Mouse (Mus musculus) limb, embryonic 10.5 days (tissue): ENCODE results near the gene Ankrd33. TPM values are rescaled to one million over a fixed set of nuclear protein-coding genes. Genes with fewer than 3 reads are reported as not detected.

ENCODE experiments used
- DNase-seq: peaks from one replicate; pipeline ENCODE4 v3.0.0-alpha.2; 2017; ENCODE audit warnings: low spot score
- H3K27ac ChIP-seq: fragments of 300-500 bp; sonication (generic); 2 replicates; pipeline ENCODE4 v1.5.1; 2016; ENCODE audit warnings: mild to moderate bottlenecking
- H3K27me3 ChIP-seq: fragments of 300-500 bp; sonication (generic); 2 replicates; pipeline ENCODE4 v1.6.1; 2016; ENCODE audit warnings: low read depth, mild to moderate bottlenecking; ENCODE audit not compliant: poor library complexity, severe bottlenecking
- H3K36me3 ChIP-seq: fragments of 300-500 bp; sonication (generic); 2 replicates; pipeline ENCODE4 v1.6.1; 2016; ENCODE audit warnings: mild to moderate bottlenecking, moderate library complexity
- H3K4me1 ChIP-seq: fragments of 300-500 bp; sonication (generic); 2 replicates; pipeline ENCODE4 v1.6.1; 2016
- H3K4me3 ChIP-seq: fragments of 300-500 bp; sonication (generic); 2 replicates; pipeline ENCODE4 v1.5.1; 2016; ENCODE audit warnings: mild to moderate bottlenecking, moderate library complexity
- H3K9me3 ChIP-seq: fragments of 300-500 bp; sonication (generic); replicated peaks from 2 replicates; pipeline ENCODE4 v1.6.1; 2016; ENCODE audit warnings: mild to moderate bottlenecking
- WGBS: fragments of 180-500 bp; shearing (Covaris S2); methylation state at CpG from one replicate; pipeline ENCODE4 v1.1.7; 2016; 5-methylcytosine and 5-hydroxymethylcytosine counted together
- polyA plus RNA-seq: library from polyadenylated mRNA; unstranded; fragments of >200 nt; fragmentation: Nextera tagmentation; extraction: Ambion mirVana; gene quantifications from 2 replicates; pipeline ENCODE4 v1.2.1, GENCODE M21; 2016

The Ankrd33 gene
- polyA plus RNA-seq, 1 experiment from 2014 or later: not detected

GRCm38 (mm10) chr15:101118399-101119125 lies 3.0 kb downstream of the Ankrd33 start:
- WGBS: 64% methylated on average over 14 of the region's 14 CpGs
- H3K4me3 ChIP-seq: no peak overlapping the region
- DNase-seq: no peak

GRCm38 (mm10) chr15:101121411-101122289 lies 6.1 kb downstream of the Ankrd33 start:
- H3K36me3 ChIP-seq: no peaks in the 10 kb centered on the region
- H3K9me3 ChIP-seq: no peaks in the 10 kb centered on the region
- WGBS: 68% methylated on average over 9 of the region's 9 CpGs
- H3K4me1 ChIP-seq: peaks cover 19% of the 10 kb centered on the region
- H3K27ac ChIP-seq: no peak overlapping the region
- no peak overlapping the region for H3K4me3 ChIP-seq
- DNase-seq: no peak
- H3K27me3 ChIP-seq: peaks cover 13% of the 10 kb centered on the region

More at GRCm38 (mm10) chr15:101118399-101119125, 3.0 kb downstream of the Ankrd33 start:
- Histone ChIP-seq H3K36me3 (no peaks in the 10 kb centered on the region), H3K27ac (0 out of 2 replicates have a peak overlapping the region, but pooled peaks have one; percentile 32), H3K9me3 (no peaks in the 10 kb centered on the region), H3K4me1 (peaks cover 28% of the 10 kb centered on the region), H3K27me3 (0 out of 2 replicates have a peak, but pooled peaks cover 6% of the 10 kb centered on the region)

- Histone ChIP-seq H3K9me3 (no peaks in the 10 kb centered on the region), H3K27me3 (peaks cover 19% of the 10 kb centered on the region), H3K4me1 (peaks cover 19% of the 10 kb centered on the region), H3K4me3 (no peak overlapping the region), H3K36me3 (no peaks in the 10 kb centered on the region), H3K27ac (no peak overlapping the region)
- WGBS: 20% methylated on average over 2 of the region's 2 CpGs
- DNase-seq: no peak
Observed at GRCm38 (mm10) chr15:101122290-101122589, 6.7 kb downstream of the Ankrd33 start.

GRCm38 (mm10) chr15:101123202-101123601 lies 7.6 kb downstream of the Ankrd33 start:
- no peak overlapping the region for H3K4me3 ChIP-seq
- H3K9me3 ChIP-seq: no peaks in the 10 kb centered on the region
- WGBS: 67% methylated on average over 4 of the region's 4 CpGs
- H3K36me3 ChIP-seq: no peaks in the 10 kb centered on the region
- peak overlapping the region; percentile 44; the same call in 1 of the 2 replicates for H3K27ac ChIP-seq
- peaks cover 26% of the 10 kb centered on the region for H3K4me1 ChIP-seq
- H3K27me3 ChIP-seq: peaks cover 29% of the 10 kb centered on the region
- no peak for DNase-seq

GRCm38 (mm10) chr15:101125561-101125960 lies 10.0 kb downstream of the Ankrd33 start:
- no peak for DNase-seq
- Histone ChIP-seq H3K36me3 (no peaks in the 10 kb centered on the region), H3K4me3 (no peak overlapping the region), H3K4me1 (peaks cover 33% of the 10 kb centered on the region), H3K27me3 (peaks cover 45% of the 10 kb centered on the region), H3K27ac (no peak overlapping the region), H3K9me3 (no peaks in the 10 kb centered on the region)
- WGBS: 88% methylated on average over 6 of the region's 6 CpGs

- peaks cover 60% of the 10 kb centered on the region for H3K27me3 ChIP-seq
- H3K4me1 ChIP-seq: peaks cover 40% of the 10 kb centered on the region
- no peaks in the 10 kb centered on the region for H3K36me3 ChIP-seq
- H3K9me3 ChIP-seq: no peaks in the 10 kb centered on the region
- whole genome bisulfite sequencing: 83% methylated on average over 12 of the region's 12 CpGs
- no peak overlapping the region for H3K27ac ChIP-seq
- no peak overlapping the region for H3K4me3 ChIP-seq
- no peak for DNase-seq
Observed at GRCm38 (mm10) chr15:101126876-101127544, 11.5 kb downstream of the Ankrd33 start.

GRCm38 (mm10) chr15:101128181-101129089 lies 12.9 kb downstream of the Ankrd33 start, which contains the start of gene Acvrl1:
Gene Acvrl1 (plus strand): TSS chr15:101128522.
- H3K27ac ChIP-seq: peak within 1 kb of the TSS; percentile 78
- peak; percentile 61 for DNase-seq
- peak within 1 kb of the TSS; percentile 47 for H3K4me3 ChIP-seq

GRCm38 (mm10) chr15:101129412-101129811 lies 13.9 kb downstream of the Ankrd33 start:
- DNase-seq: no peak
- peak overlapping the region; percentile 47 for H3K4me3 ChIP-seq
- H3K9me3 ChIP-seq: no peaks in the 10 kb centered on the region
- peaks cover 67% of the 10 kb centered on the region for H3K27me3 ChIP-seq
- peaks cover 54% of the 10 kb centered on the region for H3K4me1 ChIP-seq
- H3K36me3 ChIP-seq: no peaks in the 10 kb centered on the region
- WGBS: 25% methylated on average over 5 of the region's 5 CpGs
- H3K27ac ChIP-seq: peak overlapping the region; percentile 78; the same call in 1 of the 2 replicates

More at GRCm38 (mm10) chr15:101128181-101129089, 12.9 kb downstream of the Ankrd33 start, which contains the start of gene Acvrl1:
- Histone ChIP-seq H3K36me3 (no peaks in the 10 kb centered on the region), H3K4me1 (peaks cover 44% of the 10 kb centered on the region), H3K9me3 (no peaks in the 10 kb centered on the region), H3K27me3 (peaks cover 67% of the 10 kb centered on the region)
- 4% methylated on average over 46 of the region's 46 CpGs for WGBS

GRCm38 (mm10) chr15:101131498-101131897 lies 15.9 kb downstream of the Ankrd33 start:
- Histone ChIP-seq H3K9me3 (no peaks in the 10 kb centered on the region), H3K27ac (peak overlapping the region; percentile 42), H3K27me3 (peaks cover 61% of the 10 kb centered on the region), H3K4me3 (no peak overlapping the region), H3K36me3 (no peaks in the 10 kb centered on the region), H3K4me1 (peaks cover 67% of the 10 kb centered on the region)
- WGBS: 36% methylated on average over 11 of the region's 11 CpGs
- DNase-seq: no peak

- Histone ChIP-seq H3K36me3 (peaks cover under 1% of the 10 kb centered on the region; the same call in 1 of the 2 replicates), H3K4me1 (peaks cover 67% of the 10 kb centered on the region), H3K27me3 (peaks cover 56% of the 10 kb centered on the region), H3K9me3 (no peaks in the 10 kb centered on the region), H3K27ac (peak overlapping the region; percentile 42; the same call in 1 of the 2 replicates), H3K4me3 (no peak overlapping the region)
- no peak for DNase-seq
- WGBS: 81% methylated on average over 6 of the region's 6 CpGs
Observed at GRCm38 (mm10) chr15:101132041-101132440, 16.5 kb downstream of the Ankrd33 start.

GRCm38 (mm10) chr15:101132761-101133160 lies 17.2 kb downstream of the Ankrd33 start:
- Histone ChIP-seq H3K4me1 (peaks cover 64% of the 10 kb centered on the region), H3K27me3 (peaks cover 49% of the 10 kb centered on the region)

More at GRCm38 (mm10) chr15:101132761-101133160, 17.2 kb downstream of the Ankrd33 start:
- H3K36me3 ChIP-seq: peaks cover 5% of the 10 kb centered on the region; the same call in 1 of the 2 replicates
- no peaks in the 10 kb centered on the region for H3K9me3 ChIP-seq
- H3K4me3 ChIP-seq: no peak overlapping the region
- WGBS: 79% methylated on average over 6 of the region's 6 CpGs
- DNase-seq: no peak
- peak overlapping the region; percentile 27; the same call in 1 of the 2 replicates for H3K27ac ChIP-seq
